Mouse (Mus musculus): ENCODE measurements around the gene Vmn2r33. TPM values are rescaled to one million over a fixed set of nuclear protein-coding genes. Genes with fewer than 3 reads are reported as not detected.

The Vmn2r33 gene
- not detected for polyA plus RNA-seq (2014; fragmentation: Illumina TruSeq; extraction: RNeasy Lipid Tissue Mini Kit (QIAGEN cat#74804); ENCODE audit: insufficient read depth, low read depth, low replicate concordance)

GRCm38 (mm10) chr7:7566686-7567085 is at the start of gene Vmn2r33:
Vmn2r33 (minus strand) TSS chr7:7566786.

Other genes with a start within 250 kb of the Vmn2r33 start
- gene Vmn2r30, start 229.2 kb downstream of the Vmn2r33 start, polyA plus RNA-seq (2014; fragmentation: Illumina TruSeq; extraction: RNeasy Lipid Tissue Mini Kit (QIAGEN cat#74804); ENCODE audit: insufficient read depth, low read depth, low replicate concordance) = not detected
- not detected for gene Gm45783, start 192.2 kb downstream of the Vmn2r33 start, polyA plus RNA-seq (2014; fragmentation: Illumina TruSeq; extraction: RNeasy Lipid Tissue Mini Kit (QIAGEN cat#74804); ENCODE audit: insufficient read depth, low read depth, low replicate concordance)
- not detected for gene Vmn2r31, start 167.1 kb downstream of the Vmn2r33 start, polyA plus RNA-seq (2014; fragmentation: Illumina TruSeq; extraction: RNeasy Lipid Tissue Mini Kit (QIAGEN cat#74804); ENCODE audit: insufficient read depth, low read depth, low replicate concordance)
- not detected for gene Vmn2r32, start 86.8 kb downstream of the Vmn2r33 start, polyA plus RNA-seq (2014; fragmentation: Illumina TruSeq; extraction: RNeasy Lipid Tissue Mini Kit (QIAGEN cat#74804); ENCODE audit: insufficient read depth, low read depth, low replicate concordance)
- not detected for gene Vmn2r34, start 122.7 kb upstream of the Vmn2r33 start, polyA plus RNA-seq (2014; fragmentation: Illumina TruSeq; extraction: RNeasy Lipid Tissue Mini Kit (QIAGEN cat#74804); ENCODE audit: insufficient read depth, low read depth, low replicate concordance)